Mouse (Mus musculus): ENCODE data around the gene Lmbr1l. TPM values are rescaled to one million over a fixed set of nuclear protein-coding genes. Genes with fewer than 3 reads are reported as not detected.
A peak's percentile ranks its signal among the peaks of the same experiment; 100 is the strongest.

Gene Lmbr1l
- polyA plus RNA-seq, 1 experiment from 2014 or later: 22.5 TPM

- Histone ChIP-seq H3K4me2 (replicated peaks) (no peak overlapping the region), H3K9ac (no peak overlapping the region), H3K27me3 (peaks cover 80% of the 10 kb centered on the region), H3K36me3 (no peaks in the 10 kb centered on the region), H3K4me3 (0 out of 2 replicates have a peak overlapping the region, but pooled peaks have one; percentile 58), H3K27ac (no peak overlapping the region), H3K4me1 (peaks cover 38% of the 10 kb centered on the region), H3K9me3 (no peaks in the 10 kb centered on the region)
- 50% methylated on average over 4 of the region's 4 CpGs for WGBS
- ATAC-seq (ENCODE audit: low FRiP score, low read depth): no peak
Observed at GRCm38 (mm10) chr15:98893036-98893435, 25.0 kb downstream of the Lmbr1l start.

- ATAC-seq (ENCODE audit: low FRiP score, low read depth): no peak
- Histone ChIP-seq H3K9ac (no peak overlapping the region), H3K9me3 (no peaks in the 10 kb centered on the region), H3K27me3 (peaks cover 71% of the 10 kb centered on the region), H3K4me1 (peaks cover 29% of the 10 kb centered on the region), H3K36me3 (no peaks in the 10 kb centered on the region), H3K27ac (no peak overlapping the region), H3K4me3 (no peak overlapping the region), H3K4me2 (replicated peaks) (no peak overlapping the region)
- WGBS: 43% methylated on average over 6 of the region's 6 CpGs
Observed at GRCm38 (mm10) chr15:98891907-98892606, 26.0 kb downstream of the Lmbr1l start.

- 12% methylated on average over 19 of the region's 19 CpGs for whole genome bisulfite sequencing
- peaks cover 63% of the 10 kb centered on the region for H3K27me3 ChIP-seq
- no peak overlapping the region for H3K4me3 ChIP-seq
- H3K9me3 ChIP-seq: no peaks in the 10 kb centered on the region
- peak overlapping the region; percentile 39 for H3K4me2 ChIP-seq (replicated peaks)
- no peak overlapping the region for H3K9ac ChIP-seq
- H3K27ac ChIP-seq: no peak overlapping the region
- ATAC-seq (ENCODE audit: low FRiP score, low read depth): no peak
- no peaks in the 10 kb centered on the region for H3K36me3 ChIP-seq
- peaks cover 27% of the 10 kb centered on the region for H3K4me1 ChIP-seq
Observed at GRCm38 (mm10) chr15:98891198-98891742, 26.8 kb downstream of the Lmbr1l start.

- Histone ChIP-seq H3K4me2 (replicated peaks) (no peak overlapping the region), H3K9ac (no peak overlapping the region), H3K36me3 (no peaks in the 10 kb centered on the region), H3K9me3 (no peaks in the 10 kb centered on the region), H3K27me3 (peaks cover 25% of the 10 kb centered on the region), H3K4me3 (no peak overlapping the region), H3K27ac (peak overlapping the region; percentile 52; the same call in 1 of the 2 replicates), H3K4me1 (no peaks in the 10 kb centered on the region)
- no peak for ATAC-seq (ENCODE audit: low FRiP score, low read depth)
- WGBS: 84% methylated on average over 7 of the region's 7 CpGs
Observed at GRCm38 (mm10) chr15:98887526-98887925, 30.5 kb downstream of the Lmbr1l start.

- Histone ChIP-seq H3K9me3 (no peaks in the 10 kb centered on the region), H3K9ac (no peak overlapping the region), H3K4me2 (replicated peaks) (no peak overlapping the region), H3K27me3 (peaks cover 18% of the 10 kb centered on the region), H3K4me3 (no peak overlapping the region), H3K4me1 (peaks cover 3% of the 10 kb centered on the region; the same call in 1 of the 2 replicates), H3K27ac (peak overlapping the region; percentile 52; the same call in 1 of the 2 replicates), H3K36me3 (no peaks in the 10 kb centered on the region)
- peak; percentile 64; the same call in 1 of the 2 replicates for ATAC-seq (ENCODE audit: low FRiP score, low read depth)
- 68% methylated on average over 8 of the region's 8 CpGs for WGBS
Observed at GRCm38 (mm10) chr15:98886667-98887387, 31.2 kb downstream of the Lmbr1l start.

GRCm38 (mm10) chr15:98884106-98884505 lies 33.9 kb downstream of the Lmbr1l start:
- peaks cover 13% of the 10 kb centered on the region for H3K4me1 ChIP-seq
- no peak overlapping the region for H3K9ac ChIP-seq
- H3K36me3 ChIP-seq: no peaks in the 10 kb centered on the region
- H3K4me2 ChIP-seq (replicated peaks): no peak overlapping the region
- H3K27ac ChIP-seq: no peak overlapping the region
- H3K4me3 ChIP-seq: no peak overlapping the region
- H3K27me3 ChIP-seq: 0 out of 2 replicates have a peak, but pooled peaks cover 3% of the 10 kb centered on the region
- 63% methylated on average over 1 of the region's 1 CpGs for WGBS
- no peaks in the 10 kb centered on the region for H3K9me3 ChIP-seq
- ATAC-seq (ENCODE audit: low FRiP score, low read depth): no peak

GRCm38 (mm10) chr15:98883661-98884060 lies 34.4 kb downstream of the Lmbr1l start:
- H3K27ac ChIP-seq: no peak overlapping the region
- H3K9ac ChIP-seq: no peak overlapping the region
- H3K4me1 ChIP-seq: peaks cover 13% of the 10 kb centered on the region
- H3K27me3 ChIP-seq: no peaks in the 10 kb centered on the region
- no peak for ATAC-seq (ENCODE audit: low FRiP score, low read depth)
- no peak overlapping the region for H3K4me3 ChIP-seq
- no peak overlapping the region for H3K4me2 ChIP-seq (replicated peaks)
- no peaks in the 10 kb centered on the region for H3K36me3 ChIP-seq
- no peaks in the 10 kb centered on the region for H3K9me3 ChIP-seq

- peak; percentile 33; the same call in 1 of the 2 replicates for ATAC-seq (ENCODE audit: low FRiP score, low read depth)
- H3K27ac ChIP-seq: peak overlapping the region; percentile 70; the same call in 1 of the 2 replicates
- H3K4me2 ChIP-seq (replicated peaks): peak overlapping the region; percentile 86
- H3K9ac ChIP-seq: peak overlapping the region; percentile 26; the same call in 1 of the 2 replicates
- H3K27me3 ChIP-seq: no peaks in the 10 kb centered on the region
- H3K36me3 ChIP-seq: peaks cover 4% of the 10 kb centered on the region; the same call in 1 of the 2 replicates
- no peaks in the 10 kb centered on the region for H3K9me3 ChIP-seq
- peaks cover 13% of the 10 kb centered on the region for H3K4me1 ChIP-seq
- peak overlapping the region; percentile 67 for H3K4me3 ChIP-seq
- WGBS: 12% methylated on average over 5 of the region's 5 CpGs
Observed at GRCm38 (mm10) chr15:98881656-98882008, 36.4 kb downstream of the Lmbr1l start.

GRCm38 (mm10) chr15:98880978-98881655 lies 36.9 kb downstream of the Lmbr1l start:
- no peaks in the 10 kb centered on the region for H3K27me3 ChIP-seq
- peaks cover 13% of the 10 kb centered on the region for H3K4me1 ChIP-seq
- H3K9ac ChIP-seq: peak overlapping the region; percentile 75
- peak overlapping the region; percentile 70; the same call in 1 of the 2 replicates for H3K27ac ChIP-seq
- peak overlapping the region; percentile 67 for H3K4me3 ChIP-seq
- peak overlapping the region; percentile 86 for H3K4me2 ChIP-seq (replicated peaks)
- under 1% methylated on average over 48 of the region's 48 CpGs for WGBS
- peaks cover 4% of the 10 kb centered on the region; the same call in 1 of the 2 replicates for H3K36me3 ChIP-seq
- no peaks in the 10 kb centered on the region for H3K9me3 ChIP-seq
- ATAC-seq (ENCODE audit: low FRiP score, low read depth): peak; percentile 96

- Histone ChIP-seq H3K9me3 (no peaks in the 10 kb centered on the region), H3K27me3 (no peaks in the 10 kb centered on the region), H3K4me1 (peaks cover 20% of the 10 kb centered on the region), H3K4me2 (replicated peaks) (no peak overlapping the region), H3K36me3 (peaks cover 4% of the 10 kb centered on the region; the same call in 1 of the 2 replicates), H3K27ac (no peak overlapping the region), H3K9ac (no peak overlapping the region), H3K4me3 (no peak overlapping the region)
- 15% methylated on average over 3 of the region's 3 CpGs for WGBS
- ATAC-seq (ENCODE audit: low FRiP score, low read depth): no peak
Observed at GRCm38 (mm10) chr15:98877331-98877730, 40.7 kb downstream of the Lmbr1l start.

- Histone ChIP-seq H3K4me3 (peak overlapping the region; percentile 98), H3K36me3 (no peaks in the 10 kb centered on the region), H3K4me2 (replicated peaks) (peak overlapping the region; percentile 100), H3K4me1 (peaks cover 36% of the 10 kb centered on the region), H3K27ac (peak overlapping the region; percentile 99), H3K9ac (peak overlapping the region; percentile 99), H3K9me3 (no peaks in the 10 kb centered on the region), H3K27me3 (no peaks in the 10 kb centered on the region)
- ATAC-seq (ENCODE audit: low FRiP score, low read depth): peak; percentile 81
- WGBS: 1% methylated on average over 51 of the region's 51 CpGs
Observed at GRCm38 (mm10) chr15:98871916-98872888, 45.8 kb downstream of the Lmbr1l start.
